Comparison of ENCODE assay signal across 28 mouse cellular contexts in genomic region chr6:114994079-114994478, GRCm38 (mm10). TPM values are rescaled to one million over a fixed set of nuclear protein-coding genes. Genes with fewer than 3 reads are reported as not detected.
A peak's percentile ranks its signal among the peaks of the same experiment; 100 is the strongest.
DNase-seq lines count a peak whose midpoint lies in the region; ATAC-seq and TF ChIP-seq lines count a peak whose summit lies in the region.
"Had no signal": no experiment of that assay in that cellular context is flagged by ENCODE, and none has a peak within 500 bp of the region (broad histone marks: within the 10 kb centered on the region; RNA-seq: fewer than 3 reads in every experiment).

No protein-coding gene starts in this region.

- no peak overlapping the region for H3K4me2 ChIP-seq in stomach, embryonic 15.5 days
- no peak overlapping the region for H3K4me2 ChIP-seq in stomach, postnatal 0 days (replicated peaks; ENCODE audit: low read depth)
- H3K4me2 ChIP-seq: kidney, embryonic 15.5 days; liver, embryonic 11.5 days; neural tube, embryonic 13.5 days had no signal

- peak; percentile 9 to 41 for DNase-seq in heart, adult 18-20 months
- no peak for DNase-seq in heart, adult 8-10 months (ENCODE audit: low spot score)
- DNase-seq in layer of hippocampus, adult 2 months (ENCODE audit: low spot score in 2 of 2): no peak
- DNase-seq in layer of hippocampus, postnatal 14 days (ENCODE audit: low spot score in 2 of 2): no peak
- no peak for DNase-seq in stomach, postnatal 0 days (ENCODE audit: low spot score)
- DNase-seq: adrenal gland, postnatal 14 days; cerebellum, adult 2 months; cerebellum, postnatal 25 days; gastrocnemius, postnatal 25 days; layer of hippocampus, postnatal 36 days; liver, postnatal 0 days; retina, postnatal 1 day; thymus, adult 18-20 months; thymus, postnatal 4 days had no signal

- TF ChIP-seq EP300 in stomach, postnatal 0 days (optimal IDR thresholded peaks at IDR 0.05): no peak

- H3K4me1 ChIP-seq in stomach, embryonic 15.5 days: 0 out of 2 replicates have a peak, but pooled peaks cover 5% of the 10 kb centered on the region
- H3K4me1 ChIP-seq in stomach, postnatal 0 days (replicated peaks; ENCODE audit: control insufficient read depth, insufficient read depth): no peaks in the 10 kb centered on the region
- H3K4me1 ChIP-seq: midbrain, embryonic 10.5 days; neural tube, embryonic 13.5 days had no signal

- no peaks in the 10 kb centered on the region for H3K36me3 ChIP-seq in stomach, embryonic 15.5 days
- no peaks in the 10 kb centered on the region for H3K36me3 ChIP-seq in stomach, postnatal 0 days (ENCODE audit: control insufficient read depth, insufficient read depth, low read length)
- H3K36me3 ChIP-seq: heart, embryonic 10.5 days; kidney, embryonic 15.5 days; neural tube, embryonic 13.5 days had no signal

- no peak for TF ChIP-seq CTCF in layer of hippocampus, adult 2 months (conservative IDR thresholded peaks at IDR 0.05)
- TF ChIP-seq CTCF in stomach, postnatal 0 days (IDR thresholded peaks at IDR 0.05; ENCODE audit: low read depth): no peak

- peak overlapping the region; percentile 78 for H3K27ac ChIP-seq in layer of hippocampus, adult 2 months
- H3K27ac ChIP-seq in stomach, embryonic 15.5 days: peak overlapping the region; percentile 13; the same call in 1 of the 2 replicates
- no peak overlapping the region; the same call in 1 of the 2 replicates for H3K27ac ChIP-seq in stomach, postnatal 0 days (replicated peaks)
- H3K27ac ChIP-seq: heart, embryonic 10.5 days; hindbrain, postnatal 0 days; kidney, embryonic 15.5 days; macrophage; midbrain, embryonic 10.5 days; neural tube, embryonic 13.5 days had no signal

- H3K27me3 ChIP-seq in stomach, embryonic 15.5 days (replicated peaks): no peaks in the 10 kb centered on the region
- no peaks in the 10 kb centered on the region for H3K27me3 ChIP-seq in stomach, postnatal 0 days (ENCODE audit: control insufficient read depth, insufficient read depth, low read length)
- H3K27me3 ChIP-seq: kidney, embryonic 15.5 days; neural tube, embryonic 13.5 days had no signal

- H3K9ac ChIP-seq in stomach, embryonic 15.5 days: no peak overlapping the region
- H3K9ac ChIP-seq in stomach, postnatal 0 days (ENCODE audit: low read length): no peak overlapping the region
- H3K9ac ChIP-seq: forebrain, postnatal 0 days; kidney, embryonic 15.5 days; liver, postnatal 0 days; neural tube, embryonic 13.5 days had no signal

- H3K9me3 ChIP-seq in stomach, embryonic 15.5 days: no peaks in the 10 kb centered on the region
- no peaks in the 10 kb centered on the region for H3K9me3 ChIP-seq in stomach, postnatal 0 days (ENCODE audit: control insufficient read depth, low read length)
- H3K9me3 ChIP-seq: heart, embryonic 10.5 days; kidney, embryonic 15.5 days; midbrain, embryonic 10.5 days; neural tube, embryonic 13.5 days had no signal

- no peak for ATAC-seq in stomach, embryonic 15.5 days (ENCODE audit: insufficient read depth, low FRiP score, low read depth)
- no peak for ATAC-seq in stomach, postnatal 0 days (ENCODE audit: low FRiP score, low TSS enrichment)
- no peak for ATAC-seq in granulocyte monocyte progenitor cell, adult 5-6 weeks (replicated peaks; ENCODE audit: poor library complexity, severe bottlenecking)
- ATAC-seq: CD4-positive, CD25-positive, alpha-beta regulatory T cell, adult 4 months; forebrain, postnatal 0 days; hindbrain, postnatal 0 days; intestine, embryonic 16.5 days; liver, postnatal 0 days; midbrain, embryonic 16.5 days had no signal

- H3K4me3 ChIP-seq in layer of hippocampus, adult 2 months: no peak overlapping the region
- H3K4me3 ChIP-seq in stomach, embryonic 15.5 days (replicated peaks): no peak overlapping the region
- H3K4me3 ChIP-seq in stomach, postnatal 0 days (ENCODE audit: low read depth, low read length): no peak overlapping the region
- H3K4me3 ChIP-seq: heart, embryonic 10.5 days; kidney, embryonic 15.5 days; midbrain, embryonic 10.5 days; myocyte; neural tube, embryonic 13.5 days had no signal

- WGBS in stomach, embryonic 15.5 days: 73% methylated on average over 5 of the region's 5 CpGs
- 79% methylated on average over 5 of the region's 5 CpGs for whole genome bisulfite sequencing in stomach, postnatal 0 days

RNA-seq across cellular contexts. Expression of gene Vgll4, which starts 24.3 kb away (rescaled TPM):
- total RNA-seq in heart, adult 18-20 months (2021): 10 to 100 TPM; 20.4 to 22.9 TPM
- 10 to 100 TPM; 19.9 to 23.5 (median 21.4) TPM for total RNA-seq in heart, adult 8-10 months (2022)
- total RNA-seq in layer of hippocampus, adult 2 months (2021): 10 to 100 TPM; 44.2 to 44.8 TPM
- total RNA-seq in layer of hippocampus, postnatal 14 days (2021): 10 to 100 TPM; 33.3 to 36.2 TPM
- 80.5 and 87.0 TPM in 2 replicates for polyA plus RNA-seq in stomach, embryonic 15.5 days (2015; fragmentation: Nextera tagmentation; extraction: Ambion mirVana)
- polyA plus RNA-seq in stomach, postnatal 0 days (2015; fragmentation: Nextera tagmentation; extraction: Ambion mirVana): 38.5 and 42.1 TPM in 2 replicates
- total RNA-seq in granulocyte monocyte progenitor cell, adult 5-6 weeks (2014; fragmentation: Nextera tagmentation): 14.0 and 16.5 TPM in 2 replicates
- total RNA-seq in granulocyte monocyte progenitor cell, adult 5-6 weeks (2017): 16.9 and 22.8 TPM in 2 replicates

RNA-seq across cellular contexts. Expression of gene Tamm41, which starts 43.6 kb away (rescaled TPM):
- 10 to 100 TPM; 11.1 to 11.4 TPM for total RNA-seq in heart, adult 18-20 months (2021)
- 10 to 100 TPM; 11.9 to 14.8 (median 12.8) TPM for total RNA-seq in heart, adult 8-10 months (2022)
- total RNA-seq in layer of hippocampus, adult 2 months (2021): 10 to 100 TPM; 18.6 to 20.9 TPM
- total RNA-seq in layer of hippocampus, postnatal 14 days (2021): 10 to 100 TPM; 19.9 to 21.2 TPM
- polyA plus RNA-seq in stomach, embryonic 15.5 days (2015; fragmentation: Nextera tagmentation; extraction: Ambion mirVana): 52.6 and 54.9 TPM in 2 replicates
- 35.8 and 36.0 TPM in 2 replicates for polyA plus RNA-seq in stomach, postnatal 0 days (2015; fragmentation: Nextera tagmentation; extraction: Ambion mirVana)
- 47.8 and 51.7 TPM in 2 replicates for total RNA-seq in granulocyte monocyte progenitor cell, adult 5-6 weeks (2014; fragmentation: Nextera tagmentation)
- 48.6 and 82.4 TPM in 2 replicates for total RNA-seq in granulocyte monocyte progenitor cell, adult 5-6 weeks (2017)

Comparison
In these comparisons a context has a peak if more than half of its experiments do, and no peak if none do; other contexts are left out.
1. DNase-seq: peak in heart, adult 18-20 months (2 of 2); none in heart, adult 8-10 months (single experiment), layer of hippocampus, adult 2 months (0 of 2), layer of hippocampus, postnatal 14 days (0 of 2) and stomach, postnatal 0 days (single experiment).